Mouse (Mus musculus) c-Kit-positive CD71-negative TER-119-negative erythroid progenitor cells, embryonic 14.5 days (primary cell): ENCODE data around the gene Slc6a9.

Source experiments
- DNase-seq: peaks from one replicate; pipeline ENCODE4 v3.0.0-alpha.2; 2013; ENCODE audit warnings: low read depth

Slc6a9 gene

DNA sequence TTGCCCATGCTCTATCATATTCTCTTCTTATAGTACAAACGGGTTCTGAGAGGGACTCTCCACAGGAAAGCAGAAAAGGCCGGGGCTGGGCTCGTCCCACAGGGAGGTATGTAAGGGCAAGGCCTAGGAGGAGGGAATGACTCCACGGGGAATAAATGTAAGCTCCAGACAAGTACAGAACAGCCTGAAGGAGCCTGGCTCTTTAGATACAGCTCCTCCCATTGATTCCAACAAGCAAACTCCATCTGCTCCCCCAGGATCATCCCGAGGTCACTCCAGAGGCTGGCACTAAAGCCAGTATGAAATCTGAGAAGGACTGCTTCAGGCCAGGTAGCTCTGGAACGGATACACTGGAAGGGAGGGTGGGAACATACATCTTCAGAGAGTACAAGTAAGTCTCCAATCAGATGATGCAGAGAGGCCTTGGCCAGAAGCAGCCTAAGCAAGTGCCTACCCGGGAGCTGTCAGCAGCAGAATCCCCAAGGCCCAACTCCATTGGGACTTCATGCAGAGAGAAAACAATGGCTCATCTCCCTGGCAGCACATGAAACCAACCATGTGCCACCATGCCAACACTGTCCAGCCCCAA, 78.5 kb downstream of the Slc6a9 start:
- DNase-seq, result no peak

DNA sequence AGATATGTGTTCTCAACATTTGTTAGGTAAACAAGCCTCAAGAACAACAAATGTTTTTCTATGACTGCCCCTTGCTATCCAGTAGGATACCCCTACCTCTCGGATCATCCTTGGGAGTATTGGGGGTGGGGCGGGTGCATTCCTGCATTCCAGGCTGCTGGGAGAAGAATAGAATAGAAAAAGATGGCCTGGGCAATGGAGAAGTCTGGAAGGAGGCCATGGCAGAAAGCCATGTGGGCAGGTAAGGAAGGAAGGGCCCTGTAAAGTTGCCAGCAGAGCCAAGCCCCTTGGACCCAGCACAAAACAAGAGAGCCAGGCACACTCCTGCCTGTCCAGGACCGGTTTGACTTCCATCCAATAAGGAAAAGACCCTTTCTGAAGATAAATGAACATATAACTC, 79.1 kb downstream of the Slc6a9 start:
- no peak for DNase-seq

DNA sequence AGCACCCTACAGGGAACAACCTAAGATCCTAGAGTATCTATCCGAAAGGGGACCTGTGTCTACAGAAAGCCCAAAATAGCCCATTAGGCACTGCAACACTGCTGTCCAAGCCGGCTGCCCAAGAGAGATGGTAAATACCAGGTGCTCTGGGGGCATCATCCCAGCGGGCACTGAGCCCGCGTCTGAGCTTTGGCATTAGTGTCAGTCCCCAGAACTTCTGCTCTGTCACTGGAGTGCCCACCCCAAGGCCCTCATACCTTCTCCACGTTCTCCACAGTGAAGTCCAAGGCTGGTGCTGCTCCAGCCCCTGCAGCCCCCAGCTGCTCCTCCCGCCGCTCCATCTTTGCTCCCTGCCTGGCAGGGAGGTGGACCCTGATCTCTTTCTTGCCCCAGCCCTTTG, 79.7 kb downstream of the Slc6a9 start:
- no peak for DNase-seq

DNA sequence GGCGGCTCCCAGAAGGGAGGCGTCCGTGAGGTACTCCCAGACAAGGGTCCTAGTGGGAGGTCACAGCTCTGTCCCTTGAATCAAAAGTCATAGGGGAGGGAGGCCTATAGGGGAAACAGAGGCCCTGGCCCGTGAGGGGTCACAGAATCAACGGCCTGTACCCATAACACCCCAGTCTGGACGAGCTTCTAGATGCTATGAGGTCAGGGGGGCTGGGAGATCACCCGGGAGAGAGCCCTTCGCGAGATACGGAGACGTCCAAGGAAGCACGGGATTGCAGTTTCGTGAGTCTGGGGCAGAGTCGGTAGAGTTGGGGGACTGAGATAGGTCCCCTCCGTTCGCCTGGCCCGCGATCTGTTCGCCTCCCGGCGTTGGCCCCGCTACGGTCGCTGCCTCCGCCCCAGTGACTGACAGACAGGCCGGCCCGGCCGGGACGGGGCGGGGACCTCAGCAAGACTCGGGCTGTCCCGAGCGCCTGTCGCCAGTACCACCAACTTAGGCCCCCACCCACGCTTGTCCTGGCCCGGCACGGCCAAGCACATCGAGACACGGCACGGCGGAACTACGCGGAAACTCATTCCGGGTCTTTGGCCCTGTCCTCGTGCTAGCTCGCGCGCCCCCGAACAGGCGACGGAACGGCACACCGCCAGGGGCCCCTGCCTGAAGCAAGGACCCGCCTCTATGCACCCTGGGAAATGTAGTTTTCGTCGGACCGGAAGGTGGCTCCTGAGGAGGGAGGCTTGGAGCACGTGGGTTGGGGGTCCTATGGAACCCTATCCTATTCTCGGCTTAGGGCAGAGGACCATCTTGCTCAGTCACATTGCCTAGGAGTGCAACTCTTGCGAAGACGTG, 80.5 kb downstream of the Slc6a9 start, which contains the start of gene Ipo13:
Ipo13 (minus strand) TSS at position 409 of the 852 bp plus-strand sequence.
- peak; percentile 90 for DNase-seq

DNA sequence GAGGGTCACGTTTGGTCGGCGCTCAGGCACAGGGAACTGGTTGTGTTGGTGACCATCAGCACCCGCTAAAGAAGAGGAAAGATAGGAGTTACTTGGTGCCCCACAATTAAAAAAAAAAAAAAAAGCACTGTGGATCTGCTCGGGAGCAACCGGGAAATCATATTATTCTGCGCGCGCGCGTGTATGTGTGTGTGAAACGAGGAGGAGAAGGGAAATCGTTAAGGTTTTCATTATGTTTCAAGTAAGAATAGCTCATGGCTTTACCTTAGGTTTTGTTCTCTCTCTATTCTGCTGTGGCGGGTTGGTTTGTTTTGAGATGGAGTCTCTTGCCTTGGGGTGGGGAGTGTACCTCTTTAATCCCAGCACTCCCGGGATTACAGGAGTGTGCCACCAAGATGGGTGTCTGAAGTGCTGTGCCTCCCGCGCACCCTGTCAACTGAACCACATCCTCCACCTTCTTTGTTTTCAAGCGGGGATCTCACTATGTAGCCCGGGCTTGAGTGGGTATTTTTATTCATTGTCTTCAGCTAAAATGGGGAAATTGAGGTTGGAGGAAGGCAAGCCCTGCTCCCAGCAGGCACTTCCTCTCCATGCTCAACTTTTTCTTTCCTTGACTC, 81.3 kb downstream of the Slc6a9 start:
- DNase-seq, result no peak

DNA sequence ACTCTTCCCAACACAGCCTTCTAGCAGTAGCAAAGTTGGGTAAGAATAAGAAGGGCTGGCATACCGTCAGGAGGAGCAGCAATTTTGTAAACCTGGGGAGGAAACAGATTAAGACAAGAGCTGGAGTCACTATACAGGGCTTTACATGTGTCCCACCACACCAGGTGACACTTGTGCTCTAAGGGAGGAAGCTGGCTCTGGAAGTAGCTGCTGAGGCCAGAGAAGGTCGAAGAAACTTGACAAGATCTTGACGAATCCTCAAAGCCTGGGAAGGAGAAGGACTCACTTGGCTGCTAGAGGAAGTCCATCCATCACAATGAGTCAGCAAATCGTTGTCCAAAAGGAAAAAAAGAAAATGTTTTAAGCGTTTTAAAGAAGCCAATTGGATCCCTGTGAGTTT, 82.1 kb downstream of the Slc6a9 start:
- DNase-seq, result no peak

DNA sequence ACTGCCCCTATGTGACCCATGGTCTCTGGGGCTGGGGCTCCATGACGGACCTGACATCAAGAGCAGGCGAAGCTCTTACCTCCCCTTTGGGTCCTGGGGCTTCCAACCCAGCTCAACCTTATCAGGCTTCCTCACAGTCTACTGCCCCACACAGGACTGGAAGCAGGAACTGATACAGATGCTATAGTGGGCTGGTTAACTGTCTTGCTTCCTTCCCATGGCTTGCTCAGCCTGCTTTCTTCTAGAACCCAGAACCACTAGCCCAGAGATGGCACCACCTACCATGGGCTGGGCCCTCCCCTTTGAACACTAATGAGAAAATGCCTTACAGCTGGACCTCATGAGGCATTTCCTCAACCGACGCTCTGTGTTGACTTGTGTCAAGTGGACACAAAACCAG, 83.1 kb downstream of the Slc6a9 start:
- no peak for DNase-seq

DNA sequence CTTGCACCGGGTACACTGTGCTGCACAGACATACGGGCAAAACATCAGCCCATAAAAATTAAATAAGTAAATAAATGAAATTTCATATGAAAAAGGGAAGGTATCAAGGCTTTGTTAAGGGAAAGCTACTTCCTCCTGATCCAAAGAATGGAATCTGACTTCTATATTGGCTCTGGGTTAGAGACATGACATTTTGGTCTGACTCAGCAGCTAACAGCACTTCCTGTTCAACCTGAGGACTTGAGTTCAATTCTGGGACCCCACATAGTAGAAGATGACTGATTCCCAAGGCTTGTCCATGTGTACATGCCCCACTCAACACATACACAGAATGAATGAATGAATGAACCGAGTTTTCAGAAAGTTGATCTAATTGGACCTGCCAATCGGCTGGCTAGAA, 83.5 kb downstream of the Slc6a9 start:
- no peak for DNase-seq

DNA sequence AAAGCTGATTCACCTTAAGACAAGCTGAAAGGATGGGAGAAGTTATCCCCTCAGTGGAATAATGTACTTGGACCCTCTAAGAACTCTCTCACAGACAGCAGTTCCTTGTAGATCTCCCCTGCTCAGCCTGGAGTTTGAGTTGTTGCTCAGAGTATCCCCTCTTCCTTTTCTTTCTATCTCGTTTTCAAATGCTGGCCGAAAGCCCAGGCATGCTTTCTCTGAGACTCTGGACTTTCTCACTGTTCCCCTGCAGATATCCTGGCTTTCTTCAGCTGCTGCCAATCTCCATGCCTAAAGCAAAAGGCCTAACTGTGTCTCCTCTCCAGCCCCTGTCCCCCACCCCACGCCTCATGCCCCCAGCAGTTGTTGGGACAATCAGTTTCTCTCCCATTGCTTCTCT, 84.0 kb downstream of the Slc6a9 start:
- no peak for DNase-seq

DNA sequence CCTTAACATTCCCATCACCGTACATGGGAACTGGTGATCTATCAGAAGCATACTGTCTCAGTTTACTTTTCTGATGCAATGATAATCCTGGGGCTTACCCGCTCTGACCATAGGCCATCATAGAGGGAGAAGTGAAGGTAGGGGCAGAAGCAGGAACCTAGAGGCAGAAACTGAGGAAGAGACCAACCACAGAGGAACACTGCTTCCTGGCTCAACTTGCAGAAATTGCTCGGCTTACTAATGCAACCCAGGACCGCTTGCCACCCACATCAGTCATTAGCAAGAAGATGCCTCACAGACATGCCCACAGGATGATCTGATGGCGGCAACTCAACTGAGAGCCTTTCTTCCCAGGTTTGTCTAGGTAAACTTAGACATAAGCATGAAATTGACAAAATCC, 84.5 kb downstream of the Slc6a9 start:
- DNase-seq, result no peak

DNA sequence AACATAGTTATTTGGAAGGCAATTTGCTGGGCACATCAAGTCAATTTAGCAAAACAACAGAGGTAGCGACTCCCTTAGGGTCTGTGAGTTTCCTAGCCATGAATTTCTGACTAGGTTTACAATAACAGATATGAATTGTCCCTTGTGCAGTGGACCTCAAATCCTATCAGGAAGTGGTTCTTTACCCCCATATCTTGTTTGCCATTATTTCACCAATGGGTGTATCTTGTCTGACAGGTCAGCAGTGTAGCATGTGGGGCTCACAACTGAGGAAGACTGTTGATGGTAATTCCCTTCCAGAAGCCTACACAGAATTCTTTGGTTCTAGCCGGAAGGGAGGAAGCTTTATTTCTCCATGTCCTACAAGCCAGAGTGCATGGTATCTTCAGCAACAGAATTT, 87.1 kb downstream of the Slc6a9 start:
- DNase-seq, result no peak

DNA sequence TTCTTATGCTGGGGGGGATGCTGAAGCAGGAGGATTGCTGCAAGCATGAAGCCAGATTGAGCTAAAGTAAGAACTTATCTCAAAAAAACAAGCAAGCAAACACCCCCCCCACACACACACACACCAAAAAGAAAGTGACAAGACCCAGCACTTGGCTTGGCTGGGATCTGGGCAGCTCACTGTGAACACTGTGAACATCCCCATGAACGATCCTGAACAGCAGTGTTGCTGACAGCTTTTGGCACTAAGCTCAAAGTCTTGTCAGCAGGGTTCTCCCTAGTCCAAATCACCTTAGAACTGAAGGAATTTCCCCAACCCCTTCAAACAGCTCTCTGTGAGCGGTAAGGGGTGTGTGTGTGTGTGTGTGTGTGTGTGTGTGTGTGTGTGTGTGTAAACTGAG, 89.1 kb downstream of the Slc6a9 start:
- no peak for DNase-seq
